9 mouse cellular contexts compared by ENCODE assay signal in the genomic region with DNA sequence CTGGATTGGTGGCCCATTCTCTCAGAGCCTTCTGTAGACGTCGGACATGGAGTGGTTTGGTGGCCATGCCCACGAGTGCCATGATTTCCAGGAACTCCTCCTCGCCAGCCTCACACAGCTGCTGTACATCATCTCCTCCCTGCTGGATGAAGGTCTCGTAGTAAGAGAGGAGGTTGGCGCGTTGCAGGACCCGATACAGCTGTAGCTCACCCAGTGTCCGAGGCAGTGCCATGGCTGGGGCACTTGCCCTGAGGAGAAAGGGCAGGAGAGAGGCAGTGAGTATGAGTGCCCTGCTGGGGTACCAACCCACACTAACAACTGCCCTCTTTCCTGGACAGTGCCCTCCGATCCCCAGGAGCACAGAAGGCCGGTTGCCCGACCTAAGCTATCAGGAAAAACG. TPM values are rescaled to one million over a fixed set of nuclear protein-coding genes. Genes with fewer than 3 reads are reported as not detected.
DNase-seq lines count a peak whose midpoint lies in the region; ATAC-seq and TF ChIP-seq lines count a peak whose summit lies in the region.
"Had no signal": no experiment of that assay in that cellular context is flagged by ENCODE, and none has a peak within 500 bp of the region (broad histone marks: within the 10 kb centered on the region; RNA-seq: fewer than 3 reads in every experiment).

No protein-coding gene starts in this region.

- ATAC-seq in limb, embryonic 11.5 days (ENCODE audit: insufficient number of reproducible peaks, low FRiP score, low TSS enrichment, low read depth), result no peak
- no peak for ATAC-seq in stomach, embryonic 15.5 days (ENCODE audit: insufficient read depth, low FRiP score, low read depth)

- 16% methylated on average over 13 of the region's 13 CpGs for WGBS in limb, embryonic 11.5 days
- WGBS in stomach, embryonic 15.5 days, result 53% methylated on average over 13 of the region's 13 CpGs

- H3K9ac ChIP-seq in limb, embryonic 11.5 days (ENCODE audit: low read length), result no peak overlapping the region
- peak overlapping the region; percentile 11; the same call in 1 of the 2 replicates for H3K9ac ChIP-seq in stomach, embryonic 15.5 days

- H3K27ac ChIP-seq in gastrocnemius, adult 2 months, result peak overlapping the region; percentile 95
- no peak overlapping the region for H3K27ac ChIP-seq in limb, embryonic 11.5 days (replicated peaks; ENCODE audit: low read depth, low read length)
- H3K27ac ChIP-seq in stomach, embryonic 15.5 days, result no peak overlapping the region

- H3K9me3 ChIP-seq in limb, embryonic 11.5 days (ENCODE audit: control insufficient read depth, low read length), result no peaks in the 10 kb centered on the region
- H3K9me3 ChIP-seq in stomach, embryonic 15.5 days, result no peaks in the 10 kb centered on the region

- no peak for DNase-seq in gastrocnemius, adult 2 months
- DNase-seq in gastrocnemius, postnatal 25 days, result no peak
- DNase-seq in ovary, postnatal 36 days (ENCODE audit: low spot score), result peak; percentile 12
- no peak for DNase-seq in ovary, adult 18-20 months (ENCODE audit: low spot score)
- DNase-seq in limb, embryonic 11.5 days (ENCODE audit: low spot score), result no peak
- no peak for DNase-seq in left cerebral cortex, adult 9 months (ENCODE audit: low spot score in 2 of 2)
- DNase-seq in urinary bladder, adult 2 months (ENCODE audit: low spot score), result no peak
- DNase-seq: layer of hippocampus, adult 9-11 months had no signal

- peaks cover 47% of the 10 kb centered on the region for H3K4me1 ChIP-seq in limb, embryonic 11.5 days (ENCODE audit: control insufficient read depth, insufficient read depth, low read length)
- peaks cover 59% of the 10 kb centered on the region for H3K4me1 ChIP-seq in stomach, embryonic 15.5 days

- peaks cover 13% of the 10 kb centered on the region for H3K36me3 ChIP-seq in limb, embryonic 11.5 days (ENCODE audit: control insufficient read depth, insufficient read depth, low read length)
- H3K36me3 ChIP-seq in stomach, embryonic 15.5 days, result peaks cover 8% of the 10 kb centered on the region; the same call in 1 of the 2 replicates

- intact Hi-C loops in gastrocnemius, adult 2 months (cut with DNase I), result no loop called here

- peak overlapping the region; percentile 76 for H3K4me3 ChIP-seq in gastrocnemius, adult 2 months
- peak overlapping the region; percentile 89; the same call in 1 of the 2 replicates for H3K4me3 ChIP-seq in limb, embryonic 11.5 days (ENCODE audit: low read depth, low read length)
- peak overlapping the region; percentile 65 for H3K4me3 ChIP-seq in stomach, embryonic 15.5 days (replicated peaks)

- no peak for TF ChIP-seq CTCF in gastrocnemius, adult 2 months (IDR thresholded peaks at IDR 0.05)

- peak overlapping the region; percentile 83 for H3K4me2 ChIP-seq in limb, embryonic 11.5 days (ENCODE audit: low read depth, severe bottlenecking)
- H3K4me2 ChIP-seq in stomach, embryonic 15.5 days, result peak overlapping the region; percentile 85

- H3K27me3 ChIP-seq in limb, embryonic 11.5 days (ENCODE audit: control insufficient read depth, insufficient read depth, low read length), result no peaks in the 10 kb centered on the region
- no peaks in the 10 kb centered on the region for H3K27me3 ChIP-seq in stomach, embryonic 15.5 days (replicated peaks)

RNA-seq across cellular contexts. Expression of a gene that starts 1.8 kb away (rescaled TPM):
- total RNA-seq in gastrocnemius, adult 2 months (2021), result 1 to 10 TPM; 1.5 to 2.1 TPM
- 1 to 10 TPM; 1.7 to 2.5 TPM for total RNA-seq in gastrocnemius, postnatal 25 days (2021)
- polyA plus RNA-seq in limb, embryonic 11.5 days (2014; fragmentation: Nextera tagmentation; extraction: Ambion mirVana), result 12.5 and 15.0 TPM in 2 replicates
- 7.8 and 8.6 TPM in 2 replicates for polyA plus RNA-seq in stomach, embryonic 15.5 days (2015; fragmentation: Nextera tagmentation; extraction: Ambion mirVana)
- polyA plus RNA-seq in urinary bladder, adult 2 months (2012; rRNA removed), result 8.3 and 9.1 TPM in 2 replicates

RNA-seq across cellular contexts. Expression of a gene that starts 3.5 kb away (rescaled TPM):
- 1 to 10 TPM; 2.8 to 3.2 TPM for total RNA-seq in gastrocnemius, adult 2 months (2021)
- 1 to 10 TPM; 2.5 to 4.7 TPM for total RNA-seq in gastrocnemius, postnatal 25 days (2021)
- polyA plus RNA-seq in limb, embryonic 11.5 days (2014; fragmentation: Nextera tagmentation; extraction: Ambion mirVana), result 12.7 and 13.1 TPM in 2 replicates
- 10.8 and 13.3 TPM in 2 replicates for polyA plus RNA-seq in stomach, embryonic 15.5 days (2015; fragmentation: Nextera tagmentation; extraction: Ambion mirVana)
- polyA plus RNA-seq in urinary bladder, adult 2 months (2012; rRNA removed), result 27.5 and 29.1 TPM in 2 replicates

RNA-seq across cellular contexts. Expression of a gene that starts 22.1 kb away (rescaled TPM):
- total RNA-seq in gastrocnemius, adult 2 months (2021), result 10 to 100 TPM; 17.1 to 18.9 TPM
- 10 to 100 TPM; 16.5 to 21.8 TPM for total RNA-seq in gastrocnemius, postnatal 25 days (2021)
- 5.7 and 7.2 TPM in 2 replicates for polyA plus RNA-seq in limb, embryonic 11.5 days (2014; fragmentation: Nextera tagmentation; extraction: Ambion mirVana)
- polyA plus RNA-seq in stomach, embryonic 15.5 days (2015; fragmentation: Nextera tagmentation; extraction: Ambion mirVana), result 35.0 and 37.1 TPM in 2 replicates
- polyA plus RNA-seq in urinary bladder, adult 2 months (2012; rRNA removed), result 78.1 and 88.7 TPM in 2 replicates

RNA-seq across cellular contexts. Expression of a gene that starts 40.1 kb away (rescaled TPM):
- not detected for total RNA-seq in gastrocnemius, adult 2 months (2021)
- total RNA-seq in gastrocnemius, postnatal 25 days (2021), result under 1 TPM; 0.10 to 0.21 TPM
- polyA plus RNA-seq in limb, embryonic 11.5 days (2014; fragmentation: Nextera tagmentation; extraction: Ambion mirVana), result 0.40 and 0.61 TPM in 2 replicates
- polyA plus RNA-seq in stomach, embryonic 15.5 days (2015; fragmentation: Nextera tagmentation; extraction: Ambion mirVana), result 15.3 and 17.1 TPM in 2 replicates
- 0.22 and 0.39 TPM in 2 replicates for polyA plus RNA-seq in urinary bladder, adult 2 months (2012; rRNA removed)

RNA-seq across cellular contexts. Expression of a gene that starts 43.9 kb away (rescaled TPM):
- total RNA-seq in gastrocnemius, adult 2 months (2021), result 10 to 100 TPM; 34.6 to 71.3 TPM
- total RNA-seq in gastrocnemius, postnatal 25 days (2021), result 10 to 100 TPM; 58.1 to 64.3 TPM
- polyA plus RNA-seq in limb, embryonic 11.5 days (2014; fragmentation: Nextera tagmentation; extraction: Ambion mirVana), result 57.6 and 63.2 TPM in 2 replicates
- 77.0 and 87.0 TPM in 2 replicates for polyA plus RNA-seq in stomach, embryonic 15.5 days (2015; fragmentation: Nextera tagmentation; extraction: Ambion mirVana)
- 242 and 366 TPM in 2 replicates for polyA plus RNA-seq in urinary bladder, adult 2 months (2012; rRNA removed)
